Mouse (Mus musculus) liver, embryonic 14.5 days (tissue): ENCODE measurements around the gene Kif16b.

Experiments used
- CTCF ChIP-seq: IDR thresholded peaks from 2 replicates; pipeline ENCODE4 v1.5.1; 2016; ENCODE audit warnings: antibody characterized with exemption, low read depth, control low read depth
- EP300 ChIP-seq: IDR thresholded peaks from 2 replicates; pipeline ENCODE4 v1.6.1; 2016; ENCODE audit warnings: antibody characterized with exemption, low read depth

GRCm38 (mm10) chr2:142735691-142736090 lies 165.6 kb downstream of the Kif16b start:
- TF ChIP-seq CTCF (no peak), EP300 (no peak)
